ENCODE assay signal across 9 mouse cellular contexts in genomic region chr9:71543443-71544222, GRCm38 (mm10). TPM values are rescaled to one million over a fixed set of nuclear protein-coding genes. Genes with fewer than 3 reads are reported as not detected.
DNase-seq lines count a peak whose midpoint lies in the region; ATAC-seq and TF ChIP-seq lines count a peak whose summit lies in the region.
"Had no signal": no experiment of that assay in that cellular context is flagged by ENCODE, and none has a peak within 500 bp of the region (broad histone marks: within the 10 kb centered on the region; RNA-seq: fewer than 3 reads in every experiment).

No protein-coding gene starts in this region.

- DNase-seq in ES-E14 (ENCODE audit: low read depth, low spot score), result peak; percentile 62
- peak; percentile 45 for DNase-seq in cerebellum, adult 11 months
- peak; percentile 90 for DNase-seq in forebrain, postnatal 0 days
- DNase-seq in heart, postnatal 36 days, result peak; percentile 83 to 90
- DNase-seq in layer of hippocampus, adult 18-20 months (ENCODE audit: low spot score in 2 of 2), result peak; percentile 46 to 84
- peak; percentile 74 for DNase-seq in ovary, postnatal 14 days (ENCODE audit: low spot score)
- DNase-seq in thymus, postnatal 0 days (ENCODE audit: low spot score), result peak; percentile 83

- H3K9ac ChIP-seq in ES-E14 (ENCODE audit: insufficient read depth, low read depth, low read length, poor library complexity, severe bottlenecking), result no peak overlapping the region
- H3K9ac ChIP-seq in forebrain, postnatal 0 days, result no peak overlapping the region
- no peak overlapping the region for H3K9ac ChIP-seq in lung, embryonic 15.5 days
- H3K9ac ChIP-seq: liver, embryonic 15.5 days had no signal

- intact Hi-C loops in heart, postnatal 36 days (cut with DNase I), result loop anchor here (1.0 kb wide), 1 partner anchor 73 kb away; no protein-coding TSS in a partner anchor

- no peaks in the 10 kb centered on the region for H3K9me3 ChIP-seq in ES-E14 (ENCODE audit: control insufficient read depth, insufficient read depth, low read depth, low read length)
- no peaks in the 10 kb centered on the region for H3K9me3 ChIP-seq in forebrain, postnatal 0 days (ENCODE audit: low read length)
- H3K9me3 ChIP-seq in lung, embryonic 15.5 days, result no peaks in the 10 kb centered on the region
- H3K9me3 ChIP-seq: liver, embryonic 15.5 days had no signal

- H3K4me2 ChIP-seq in forebrain, postnatal 0 days (ENCODE audit: low read depth), result no peak overlapping the region
- H3K4me2 ChIP-seq in lung, embryonic 15.5 days, result peak overlapping the region; percentile 35
- H3K4me2 ChIP-seq: liver, embryonic 15.5 days had no signal

- 15% methylated on average over 19 of the region's 19 CpGs for WGBS in forebrain, postnatal 0 days
- 18% methylated on average over 19 of the region's 19 CpGs for WGBS in lung, embryonic 15.5 days

- peak; percentile 86 for TF ChIP-seq CTCF in forebrain, postnatal 0 days (IDR thresholded peaks at IDR 0.05; ENCODE audit: low read depth)

- no peaks in the 10 kb centered on the region for H3K27me3 ChIP-seq in forebrain, postnatal 0 days (ENCODE audit: insufficient read depth, low read length)
- no peaks in the 10 kb centered on the region for H3K27me3 ChIP-seq in lung, embryonic 15.5 days

- in situ Hi-C loops in ES-E14 (cut with MboI; ENCODE audit: low sequenced_read_pairs in 2 of 2, unreplicated experiment in 2 of 2), result no loop called here

- no peak overlapping the region for H3K4me3 ChIP-seq in ES-E14 (ENCODE audit: insufficient read depth in 1 of 2, low read depth in 1 of 2, low read length in 2 of 2, poor library complexity in 1 of 2, severe bottlenecking in 1 of 2)
- no peak overlapping the region for H3K4me3 ChIP-seq in forebrain, postnatal 0 days (ENCODE audit: low read depth, low read length)
- no peak overlapping the region for H3K4me3 ChIP-seq in lung, embryonic 15.5 days
- H3K4me3 ChIP-seq: liver, embryonic 15.5 days had no signal

- 0 out of 4 replicates have a peak, but pooled peaks cover 0 to 2% of the 10 kb centered on the region in 2 experiments for H3K4me1 ChIP-seq in ES-E14 (ENCODE audit: control insufficient read depth in 2 of 2, insufficient read depth in 2 of 2, low read length in 2 of 2, poor library complexity in 1 of 2)
- H3K4me1 ChIP-seq in forebrain, postnatal 0 days (ENCODE audit: insufficient read depth), result no peaks in the 10 kb centered on the region
- H3K4me1 ChIP-seq in lung, embryonic 15.5 days, result peaks cover 9% of the 10 kb centered on the region
- H3K4me1 ChIP-seq: liver, embryonic 15.5 days had no signal

- no peaks in the 10 kb centered on the region for H3K36me3 ChIP-seq in ES-E14 (ENCODE audit: control insufficient read depth, insufficient read depth, low read length, poor library complexity, severe bottlenecking)
- no peaks in the 10 kb centered on the region for H3K36me3 ChIP-seq in forebrain, postnatal 0 days (ENCODE audit: insufficient read depth)
- no peaks in the 10 kb centered on the region for H3K36me3 ChIP-seq in lung, embryonic 15.5 days
- H3K36me3 ChIP-seq: liver, embryonic 15.5 days had no signal

- no peak overlapping the region for H3K27ac ChIP-seq in ES-E14 (ENCODE audit: insufficient read depth, low read depth, low read length, poor library complexity, severe bottlenecking)
- no peak overlapping the region for H3K27ac ChIP-seq in forebrain, postnatal 0 days (ENCODE audit: low read depth, low read length)
- peak overlapping the region; percentile 80 for H3K27ac ChIP-seq in lung, embryonic 15.5 days
- H3K27ac ChIP-seq: liver, embryonic 15.5 days had no signal

- peak; percentile 95 for ATAC-seq in forebrain, postnatal 0 days
- peak; percentile 70 for ATAC-seq in lung, embryonic 15.5 days (ENCODE audit: borderline replicate concordance, extremely low read depth, low FRiP score, low TSS enrichment)

TF ChIP-seq in ES-E14, 5 proteins besides CTCF, POLR2A, EP300 and RAD21:
- no peak for TF ChIP-seq HCFC1 (IDR thresholded peaks at IDR 0.05; ENCODE audit: borderline replicate concordance, insufficient read depth, low read length)
- TF ChIP-seq ZC3H11A (IDR thresholded peaks at IDR 0.05; ENCODE audit: borderline replicate concordance, low read depth, low read length), result 0 out of 2 replicates have a peak, but pooled peaks have one; percentile 19
TF ChIP-seq in ES-E14: peak in this region for 1.

RNA-seq across cellular contexts. Expression of gene Myzap, which starts 48.5 kb away (rescaled TPM):
- 0.85 and 0.94 TPM in 2 replicates for total RNA-seq in ES-E14 (2012; rRNA removed)
- 1.7 and 1.8 TPM in 2 replicates for total RNA-seq in forebrain, postnatal 0 days (2014; rRNA removed)
- polyA plus RNA-seq in forebrain, postnatal 0 days (2015; fragmentation: Nextera tagmentation; extraction: Ambion mirVana), result 1.3 and 2.0 TPM in 2 replicates
- 100 to 1,000 TPM; 401 to 451 TPM for total RNA-seq in heart, postnatal 36 days (2021)
- total RNA-seq in layer of hippocampus, adult 18-20 months (2021), result 1 to 10 TPM in 1 of 2 experiments, under 1 TPM in 1; 0.71 to 1.3 TPM
- 50.8 and 56.7 TPM in 2 replicates for polyA plus RNA-seq in lung, embryonic 15.5 days (2015; fragmentation: Nextera tagmentation; extraction: Ambion mirVana)
- polyA plus RNA-seq in thymus, postnatal 0 days (2015; fragmentation: Nextera tagmentation; extraction: Ambion mirVana), result 12.6 and 14.2 TPM in 2 replicates

RNA-seq across cellular contexts. Expression of gene Polr2m, which starts 57.9 kb away (rescaled TPM):
- total RNA-seq in ES-E14 (2012; rRNA removed), result 119 and 163 TPM in 2 replicates
- 190 and 218 TPM in 2 replicates for total RNA-seq in forebrain, postnatal 0 days (2014; rRNA removed)
- polyA plus RNA-seq in forebrain, postnatal 0 days (2015; fragmentation: Nextera tagmentation; extraction: Ambion mirVana), result 246 and 279 TPM in 2 replicates
- total RNA-seq in heart, postnatal 36 days (2021), result 100 to 1,000 TPM; 291 to 316 TPM
- total RNA-seq in layer of hippocampus, adult 18-20 months (2021), result 100 to 1,000 TPM; 170 to 189 TPM
- 382 and 392 TPM in 2 replicates for polyA plus RNA-seq in lung, embryonic 15.5 days (2015; fragmentation: Nextera tagmentation; extraction: Ambion mirVana)
- 212 and 214 TPM in 2 replicates for polyA plus RNA-seq in thymus, postnatal 0 days (2015; fragmentation: Nextera tagmentation; extraction: Ambion mirVana)

Comparison
In these comparisons a context has a peak if more than half of its experiments do, and no peak if none do; other contexts are left out.
1. RNA of gene Myzap, which starts 48.5 kb away (total RNA-seq): 401 to 451 TPM in heart, postnatal 36 days; 1.7 to 1.8 TPM in forebrain, postnatal 0 days, 0.71 to 1.3 TPM in layer of hippocampus, adult 18-20 months and 0.85 to 0.94 TPM in ES-E14; every median in the first group is over 100 times any median in the second.
2. Peak in every context shown above with its lines, with median percentiles within 50 percentile points of each other: DNase-seq.